Mouse (Mus musculus) liver, embryonic 16.5 days (tissue): ENCODE results near the gene Ptprq. TPM values are rescaled to one million over a fixed set of nuclear protein-coding genes. Genes with fewer than 3 reads are reported as not detected.

Experiments
- ATAC-seq: fragments of 200-750 bp; cut with Nextera tagmentation; 2 replicates; pipeline ENCODE4 v1.8.0; 2017; ENCODE audit warnings: low read depth, mild to moderate bottlenecking, moderate number of reproducible peaks, moderate library complexity
- H3K27ac ChIP-seq: fragments of 300-500 bp; sonication (generic); 2 replicates; pipeline ENCODE4 v1.5.1; 2014; ENCODE audit warnings: mild to moderate bottlenecking, low read length
- H3K27me3 ChIP-seq: fragments of 300-500 bp; sonication (generic); 2 replicates; pipeline ENCODE4 v1.6.1; 2014; ENCODE audit warnings: low read depth, low read length, mixed read lengths; ENCODE audit not compliant: control insufficient read depth, insufficient read depth
- H3K36me3 ChIP-seq: fragments of 300-500 bp; sonication (generic); 2 replicates; pipeline ENCODE4 v1.6.1; 2014; ENCODE audit warnings: mild to moderate bottlenecking; ENCODE audit not compliant: control insufficient read depth, insufficient read depth
- H3K4me1 ChIP-seq: fragments of 300-500 bp; sonication (generic); 2 replicates; pipeline ENCODE4 v1.6.1; 2014; ENCODE audit warnings: low read depth, low read length, mixed read lengths; ENCODE audit not compliant: control insufficient read depth
- H3K4me2 ChIP-seq: fragments of 300-500 bp; sonication (generic); 2 replicates; pipeline ENCODE4 v1.6.1; 2014; ENCODE audit warnings: low read depth, low read length, mixed read lengths
- H3K4me3 ChIP-seq: fragments of 300-500 bp; sonication (generic); 2 replicates; pipeline ENCODE4 v1.5.1; 2014; ENCODE audit warnings: low read depth, mild to moderate bottlenecking, low read length
- H3K9ac ChIP-seq: fragments of 300-500 bp; sonication (generic); 2 replicates; pipeline ENCODE4 v1.6.1; 2014; ENCODE audit warnings: low read depth, low read length
- H3K9me3 ChIP-seq: fragments of 300-500 bp; sonication (generic); replicated peaks from 2 replicates; pipeline ENCODE4 v1.6.1; 2016; ENCODE audit warnings: low read length; ENCODE audit not compliant: control insufficient read depth
- WGBS: fragments of 180-500 bp; shearing (Covaris S2); extraction: QIAGEN DNeasy Blood & Tissue Kit; methylation state at CpG from one replicate; pipeline ENCODE4 v1.1.7; 2014; ENCODE audit not compliant: insufficient replicate concordance; 5-methylcytosine and 5-hydroxymethylcytosine counted together
- polyA plus RNA-seq: library from polyadenylated mRNA; unstranded; fragments of >200 nt; fragmentation: Nextera tagmentation; extraction: Ambion mirVana; gene quantifications from 2 replicates; pipeline ENCODE4 v1.2.1, GENCODE M21; 2015

The Ptprq gene
- 0.02 TPM in 1 of 2 replicates, not detected in the other for polyA plus RNA-seq

- no peak within 1 kb of the TSS for H3K27ac ChIP-seq
- no peak for ATAC-seq
- H3K9me3 ChIP-seq, result no peaks in the 10 kb centered on the region
- no peaks in the 10 kb centered on the region for H3K36me3 ChIP-seq
- no peaks in the 10 kb centered on the region for H3K4me1 ChIP-seq
- no peak within 1 kb of the TSS for H3K4me3 ChIP-seq
- H3K9ac ChIP-seq, result no peak within 1 kb of the TSS
- 53% methylated on average over 1 of the region's 1 CpGs for WGBS
- H3K27me3 ChIP-seq, result no peaks in the 10 kb centered on the region
- no peak within 1 kb of the TSS for H3K4me2 ChIP-seq
Measured at GRCm38 (mm10) chr10:107719806-107720205, at the start of gene Ptprq. TSS of gene Ptprq (minus strand) at chr10:107720051.

GRCm38 (mm10) chr10:107759624-107760023, 39.8 kb upstream of the Ptprq start:
- Histone ChIP-seq H3K36me3 (no peaks in the 10 kb centered on the region), H3K27me3 (no peaks in the 10 kb centered on the region), H3K4me3 (no peak overlapping the region), H3K27ac (no peak overlapping the region), H3K9ac (no peak overlapping the region), H3K4me2 (no peak overlapping the region), H3K9me3 (no peaks in the 10 kb centered on the region), H3K4me1 (no peaks in the 10 kb centered on the region)
- WGBS, result 42% methylated on average over 1 of the region's 1 CpGs
- ATAC-seq, result no peak

GRCm38 (mm10) chr10:107753471-107753870, 33.6 kb upstream of the Ptprq start:
- Histone ChIP-seq H3K36me3 (no peaks in the 10 kb centered on the region), H3K27me3 (no peaks in the 10 kb centered on the region), H3K4me2 (no peak overlapping the region), H3K27ac (no peak overlapping the region), H3K4me3 (no peak overlapping the region), H3K9me3 (no peaks in the 10 kb centered on the region), H3K9ac (no peak overlapping the region), H3K4me1 (no peaks in the 10 kb centered on the region)
- no peak for ATAC-seq
- 31% methylated on average over 3 of the region's 3 CpGs for WGBS

- 36% methylated on average over 14 of the region's 15 CpGs for WGBS
- H3K4me2 ChIP-seq, result no peak overlapping the region
- no peaks in the 10 kb centered on the region for H3K36me3 ChIP-seq
- no peak overlapping the region for H3K27ac ChIP-seq
- H3K4me3 ChIP-seq, result no peak overlapping the region
- H3K9ac ChIP-seq, result no peak overlapping the region
- no peak for ATAC-seq
- no peaks in the 10 kb centered on the region for H3K9me3 ChIP-seq
- no peaks in the 10 kb centered on the region for H3K4me1 ChIP-seq
- no peaks in the 10 kb centered on the region for H3K27me3 ChIP-seq
Measured at GRCm38 (mm10) chr10:107752351-107753143, 32.7 kb upstream of the Ptprq start.

- no peak for ATAC-seq
- no peak overlapping the region for H3K4me2 ChIP-seq
- 25% methylated on average over 6 of the region's 6 CpGs for WGBS
- no peaks in the 10 kb centered on the region for H3K4me1 ChIP-seq
- H3K27ac ChIP-seq, result no peak overlapping the region
- no peak overlapping the region for H3K9ac ChIP-seq
- H3K27me3 ChIP-seq, result no peaks in the 10 kb centered on the region
- no peaks in the 10 kb centered on the region for H3K36me3 ChIP-seq
- no peak overlapping the region for H3K4me3 ChIP-seq
- no peaks in the 10 kb centered on the region for H3K9me3 ChIP-seq
Measured at GRCm38 (mm10) chr10:107751944-107752343, 32.1 kb upstream of the Ptprq start.

- ATAC-seq, result no peak
- 14% methylated on average over 5 of the region's 5 CpGs for WGBS
- Histone ChIP-seq H3K9me3 (no peaks in the 10 kb centered on the region), H3K9ac (no peak overlapping the region), H3K27ac (no peak overlapping the region), H3K4me2 (no peak overlapping the region), H3K4me3 (no peak overlapping the region), H3K4me1 (no peaks in the 10 kb centered on the region), H3K36me3 (no peaks in the 10 kb centered on the region), H3K27me3 (no peaks in the 10 kb centered on the region)
Measured at GRCm38 (mm10) chr10:107747566-107747965, 27.7 kb upstream of the Ptprq start.

- Histone ChIP-seq H3K27me3 (no peaks in the 10 kb centered on the region), H3K36me3 (no peaks in the 10 kb centered on the region), H3K4me2 (no peak overlapping the region), H3K9me3 (no peaks in the 10 kb centered on the region), H3K4me3 (no peak overlapping the region), H3K4me1 (no peaks in the 10 kb centered on the region), H3K9ac (no peak overlapping the region), H3K27ac (no peak overlapping the region)
- ATAC-seq, result no peak
- 28% methylated on average over 9 of the region's 9 CpGs for WGBS
Measured at GRCm38 (mm10) chr10:107746717-107747116, 26.9 kb upstream of the Ptprq start.

- Histone ChIP-seq H3K36me3 (no peaks in the 10 kb centered on the region), H3K27me3 (no peaks in the 10 kb centered on the region), H3K9ac (no peak overlapping the region), H3K4me2 (no peak overlapping the region), H3K27ac (no peak overlapping the region), H3K9me3 (no peaks in the 10 kb centered on the region), H3K4me1 (no peaks in the 10 kb centered on the region), H3K4me3 (no peak overlapping the region)
- ATAC-seq, result no peak
- 64% methylated on average over 5 of the region's 5 CpGs for WGBS
Measured at GRCm38 (mm10) chr10:107739815-107740214, 20.0 kb upstream of the Ptprq start.

GRCm38 (mm10) chr10:107737743-107738142, 17.9 kb upstream of the Ptprq start:
- no peak for ATAC-seq
- no peak overlapping the region for H3K27ac ChIP-seq
- 53% methylated on average over 6 of the region's 6 CpGs for WGBS
- H3K4me3 ChIP-seq, result no peak overlapping the region
- no peaks in the 10 kb centered on the region for H3K4me1 ChIP-seq
- no peaks in the 10 kb centered on the region for H3K27me3 ChIP-seq
- H3K36me3 ChIP-seq, result no peaks in the 10 kb centered on the region
- H3K4me2 ChIP-seq, result no peak overlapping the region
- H3K9ac ChIP-seq, result no peak overlapping the region
- H3K9me3 ChIP-seq, result no peaks in the 10 kb centered on the region
